Mouse (Mus musculus): ENCODE data around the gene Rbfox1. TPM values are rescaled to one million over a fixed set of nuclear protein-coding genes. Genes with fewer than 3 reads are reported as not detected.

Rbfox1 gene
- total RNA-seq, 2 experiments from 2014 or later, result 323 to 338 TPM

DNA sequence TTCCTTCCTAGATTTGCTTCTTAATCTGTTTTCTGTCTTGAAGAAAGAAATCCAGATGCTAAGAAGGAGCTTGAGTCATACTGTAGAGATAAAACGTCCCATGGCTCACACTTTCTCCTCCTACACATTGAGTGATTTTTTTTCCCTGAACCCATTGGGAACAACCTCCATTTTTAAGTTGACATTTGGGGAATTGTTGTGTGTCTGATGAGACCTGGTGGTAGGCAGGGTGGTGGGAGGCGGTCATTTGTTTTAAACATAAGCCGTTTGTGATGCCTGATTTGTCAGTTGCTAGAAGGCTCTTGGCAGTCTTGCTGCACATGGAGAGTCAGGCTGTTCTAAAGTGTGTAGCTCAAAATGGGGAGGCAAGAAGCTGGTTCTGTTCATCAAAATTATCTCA is 76.6 kb downstream of the Rbfox1 start:
- intact Hi-C loops (cut with DNase I), result no loop called here
- DNase-seq (ENCODE audit: low spot score in 2 of 2), result peak; percentile 49 to 54

- intact Hi-C loops (cut with DNase I), result no loop called here
- DNase-seq (ENCODE audit: low spot score in 2 of 2), result no peak
Observed at GRCm38 (mm10) chr16:5974172-5974571, 89.0 kb downstream of the Rbfox1 start.

DNA sequence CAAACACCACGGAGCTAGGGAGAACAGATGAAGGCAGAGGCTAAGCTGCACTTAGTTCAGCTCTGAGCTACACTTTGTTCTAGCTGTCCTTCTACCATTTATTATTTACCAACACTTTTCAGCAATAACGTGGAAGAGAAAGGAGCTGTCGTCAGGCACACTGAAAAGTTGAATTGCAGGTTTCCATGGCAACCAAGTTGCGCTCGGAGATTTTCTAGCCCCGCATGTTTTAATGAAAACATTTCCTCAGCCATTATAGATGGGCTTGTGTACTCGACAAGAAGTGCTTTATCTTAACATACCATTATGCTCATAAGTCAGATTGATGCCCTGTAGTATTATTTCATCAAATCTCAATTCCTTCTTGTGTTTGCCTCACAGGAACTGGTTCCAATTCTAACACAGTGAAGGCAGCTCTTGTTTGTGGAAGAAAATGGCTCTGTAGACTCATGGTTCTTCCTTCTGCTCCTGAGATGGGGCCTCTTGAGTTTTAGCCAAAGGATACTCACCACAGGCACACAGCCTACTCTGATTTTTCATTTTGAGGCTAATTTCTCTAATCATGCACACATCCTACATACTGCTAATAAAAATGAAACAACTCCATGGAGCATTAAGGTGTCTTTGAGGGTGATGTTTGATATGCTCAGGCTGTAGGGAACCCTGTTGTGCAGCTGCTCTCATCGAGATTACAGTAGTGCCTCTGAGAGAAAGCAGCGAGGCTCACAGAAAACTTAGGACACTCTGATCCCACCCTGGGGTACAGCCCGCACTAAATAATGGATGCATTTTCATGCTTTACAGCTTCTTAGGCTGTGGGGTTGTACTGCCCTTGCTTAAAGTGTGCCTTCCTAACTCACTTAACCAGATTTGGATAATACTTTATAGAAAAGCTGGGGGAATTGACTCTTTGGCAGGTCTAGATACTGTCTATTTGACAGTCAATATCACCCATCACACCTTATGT is 107.2 kb downstream of the Rbfox1 start:
- intact Hi-C loops (cut with DNase I), result no loop called here

DNA sequence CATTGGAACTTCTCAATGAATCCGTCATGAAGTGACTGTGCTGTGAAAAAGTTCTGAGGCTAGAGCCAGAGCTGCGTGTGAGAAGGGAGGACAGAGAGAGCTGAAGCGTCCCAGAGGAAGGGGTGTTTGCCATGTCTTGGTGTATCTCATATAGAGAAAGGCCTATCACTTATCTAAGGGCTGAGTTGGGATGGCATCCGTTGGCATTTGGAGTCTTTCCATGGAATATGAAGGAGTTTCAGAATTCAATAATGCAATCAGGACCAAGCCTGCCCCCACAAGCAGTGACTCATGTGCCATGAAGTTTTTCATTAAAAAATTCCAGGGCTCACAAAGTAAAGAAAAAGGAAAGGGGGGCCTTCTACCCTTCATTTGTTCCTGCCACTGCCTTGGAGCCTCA is 112.0 kb downstream of the Rbfox1 start:
- intact Hi-C loops (cut with DNase I), result no loop called here

More for the DNA sequence above, 107.2 kb downstream of the Rbfox1 start:
- DNase-seq (ENCODE audit: low spot score in 2 of 2), result peak in 1 of 2 experiments; percentile 25

DNA sequence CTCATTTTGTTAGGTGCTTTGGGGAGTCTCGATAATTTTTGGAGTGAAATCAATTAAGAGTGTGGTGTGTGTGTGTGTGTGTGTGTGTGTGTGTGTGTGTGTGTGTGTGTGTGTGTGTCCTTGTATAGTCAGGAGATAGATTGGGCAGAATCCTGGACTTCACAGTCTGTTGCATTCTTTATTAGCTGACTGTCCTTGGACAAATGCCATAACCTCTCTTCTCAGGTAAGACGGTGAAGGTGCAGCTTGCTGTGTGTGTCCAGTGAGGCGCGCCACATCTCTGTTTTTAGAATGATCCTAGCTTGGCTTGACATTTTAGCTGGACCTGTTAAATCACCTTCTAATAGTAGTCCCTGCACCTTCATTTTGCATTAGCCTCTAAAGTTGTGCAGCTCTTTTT is 112.5 kb downstream of the Rbfox1 start:
- intact Hi-C loops (cut with DNase I), result no loop called here
- DNase-seq (ENCODE audit: low spot score in 2 of 2), result no peak

More for the DNA sequence above, 112.0 kb downstream of the Rbfox1 start:
- no peak for DNase-seq (ENCODE audit: low spot score in 2 of 2)

DNA sequence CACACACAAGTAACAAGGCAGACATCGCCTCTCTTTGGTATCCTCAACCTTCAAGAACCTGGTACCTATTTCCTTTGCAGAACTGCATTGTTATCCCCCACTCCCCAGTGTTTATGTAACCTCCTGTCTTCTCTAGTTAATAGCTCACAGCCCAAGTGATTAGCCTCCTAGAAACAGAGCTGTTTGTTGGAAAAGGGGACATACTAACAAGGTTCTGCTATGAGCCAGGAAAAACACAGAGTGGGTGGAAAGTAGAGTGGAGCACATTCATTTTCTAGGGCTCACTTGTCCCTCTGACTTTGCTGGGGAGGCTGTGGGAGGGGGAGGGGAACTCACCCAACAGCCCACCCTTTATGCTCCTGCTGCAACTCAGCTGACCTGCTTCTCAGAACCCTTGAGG is 114.9 kb downstream of the Rbfox1 start:
- no peak for DNase-seq (ENCODE audit: low spot score in 2 of 2)
- intact Hi-C loops (cut with DNase I), result no loop called here

DNA sequence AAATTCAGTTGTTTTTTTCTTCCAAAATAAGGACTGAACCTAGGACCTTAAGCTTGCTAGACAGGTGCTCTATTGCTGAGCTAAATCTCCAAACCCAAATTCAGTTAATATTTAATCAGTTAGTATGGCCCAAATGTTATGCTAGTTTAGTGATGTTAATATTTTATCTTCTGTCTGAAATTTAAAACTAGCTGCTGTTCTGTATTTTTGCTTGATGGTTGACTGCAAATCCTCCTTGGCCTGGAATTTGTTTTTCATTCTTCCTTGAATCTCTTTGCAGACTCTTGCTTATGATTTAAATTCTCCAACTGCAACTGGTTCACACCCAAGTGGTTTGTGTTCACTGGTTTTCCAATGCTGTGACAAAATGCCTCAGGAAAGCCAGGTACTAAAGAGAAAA is 121.8 kb downstream of the Rbfox1 start:
- intact Hi-C loops (cut with DNase I), result no loop called here

GRCm38 (mm10) chr16:6012853-6013252 is 127.7 kb downstream of the Rbfox1 start:
- no peak for DNase-seq (ENCODE audit: low spot score in 2 of 2)
- intact Hi-C loops (cut with DNase I), result no loop called here

More for the DNA sequence above, 121.8 kb downstream of the Rbfox1 start:
- no peak for DNase-seq (ENCODE audit: low spot score in 2 of 2)

DNA sequence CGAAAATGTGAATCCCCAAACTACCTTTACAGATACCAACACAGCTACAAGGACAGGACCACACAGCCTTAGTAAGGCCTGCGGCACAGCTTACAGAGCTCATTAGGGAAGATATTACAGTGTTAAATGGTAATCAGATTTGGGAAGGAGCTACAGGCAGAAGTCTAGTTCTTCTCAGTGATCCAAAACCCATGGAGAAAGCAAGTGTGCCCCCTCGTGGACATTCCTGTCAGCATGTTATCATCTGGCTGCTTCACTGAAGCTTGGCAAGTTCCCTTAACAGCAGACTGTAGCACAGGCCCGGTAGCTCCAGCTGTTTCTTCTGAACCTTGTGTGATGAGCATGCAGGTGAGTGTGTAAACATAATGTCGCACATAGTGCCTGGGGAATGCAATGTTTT is 133.5 kb downstream of the Rbfox1 start:
- DNase-seq (ENCODE audit: low spot score in 2 of 2), result peak; percentile 86 to 90
- intact Hi-C loops (cut with DNase I), result loop anchor here (2.0 to 5.0 kb wide), 3 partner anchors 121 to 546 kb away; no protein-coding TSS in a partner anchor

DNA sequence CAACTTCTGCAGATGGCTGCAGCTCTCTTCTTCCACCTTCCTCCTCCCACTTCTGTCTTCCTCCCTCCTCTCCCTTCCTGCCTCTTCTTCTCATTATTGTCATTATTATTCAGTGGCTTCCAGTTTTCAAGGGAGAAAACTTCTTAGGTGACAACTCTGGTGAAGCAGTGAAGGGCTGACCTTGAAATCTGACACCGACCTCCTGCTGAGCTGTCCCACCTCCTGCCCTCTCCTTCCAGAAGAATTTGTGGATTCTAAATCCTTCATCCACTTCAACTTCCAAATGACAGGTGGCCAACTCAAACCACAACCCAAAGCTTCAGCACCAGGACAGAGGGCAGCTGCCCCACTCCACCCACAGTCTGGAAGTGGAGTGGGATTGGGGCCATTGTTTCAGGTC is 134.2 kb downstream of the Rbfox1 start:
- no peak for DNase-seq (ENCODE audit: low spot score in 2 of 2)
- intact Hi-C loops (cut with DNase I), result loop anchor here (2.0 to 5.0 kb wide), 3 partner anchors 122 to 547 kb away; no protein-coding TSS in a partner anchor

GRCm38 (mm10) chr16:6031280-6031679 is 146.1 kb downstream of the Rbfox1 start:
- intact Hi-C loops (cut with DNase I), result loop anchor here (10.0 kb wide), 1 partner anchor 324 kb away; no protein-coding TSS in a partner anchor
- no peak for DNase-seq (ENCODE audit: low spot score in 2 of 2)

DNA sequence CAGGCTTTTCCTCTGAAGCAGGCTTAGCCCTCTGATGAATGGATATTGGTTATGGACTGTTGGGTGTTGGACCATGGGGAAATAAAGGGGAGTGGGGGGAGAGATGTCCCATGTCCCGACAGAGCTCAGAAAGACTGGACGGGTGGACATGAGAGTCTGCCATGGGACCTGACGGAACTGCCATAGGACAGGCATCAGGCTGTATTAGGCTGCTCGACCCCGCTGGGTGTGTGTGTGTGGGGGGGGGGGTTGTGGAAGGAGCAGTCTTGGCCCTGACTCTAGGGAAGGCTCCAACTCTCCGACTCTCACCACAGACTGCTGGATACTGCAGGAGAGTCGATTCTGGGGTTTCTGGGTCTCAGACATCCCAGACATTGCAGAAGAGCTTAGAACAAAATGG is 147.4 kb downstream of the Rbfox1 start:
- no peak for DNase-seq (ENCODE audit: low spot score in 2 of 2)
- intact Hi-C loops (cut with DNase I), result loop anchor here (10.0 kb wide), 1 partner anchor 322 kb away; no protein-coding TSS in a partner anchor

GRCm38 (mm10) chr16:6034876-6035275 is 149.7 kb downstream of the Rbfox1 start:
- intact Hi-C loops (cut with DNase I), result loop anchor here (10.0 kb wide), 1 partner anchor 320 kb away; no protein-coding TSS in a partner anchor
- DNase-seq (ENCODE audit: low spot score in 2 of 2), result no peak

DNA sequence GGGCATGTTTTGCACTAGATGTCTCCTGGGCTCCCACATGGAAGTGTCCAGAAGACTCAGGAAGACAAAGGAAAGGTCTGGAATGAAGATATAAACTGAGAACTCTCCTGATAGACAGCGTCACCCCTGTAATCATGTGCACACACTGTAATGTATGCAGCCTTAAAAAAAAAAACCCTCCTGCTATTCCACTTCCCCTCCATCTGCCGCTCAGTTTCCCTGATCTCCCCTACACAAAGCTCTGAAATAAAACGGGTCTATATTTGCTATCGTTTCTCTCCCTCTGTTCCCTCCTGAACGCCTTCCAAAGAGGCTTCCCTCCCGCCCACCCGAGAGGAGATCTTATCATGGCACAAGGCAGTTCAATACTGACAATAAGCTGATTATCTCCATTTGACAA is 151.9 kb downstream of the Rbfox1 start:
- intact Hi-C loops (cut with DNase I), result loop anchor here (10.0 kb wide), 1 partner anchor 318 kb away; no protein-coding TSS in a partner anchor
- peak; percentile 21 to 33 for DNase-seq (ENCODE audit: low spot score in 2 of 2)

DNA sequence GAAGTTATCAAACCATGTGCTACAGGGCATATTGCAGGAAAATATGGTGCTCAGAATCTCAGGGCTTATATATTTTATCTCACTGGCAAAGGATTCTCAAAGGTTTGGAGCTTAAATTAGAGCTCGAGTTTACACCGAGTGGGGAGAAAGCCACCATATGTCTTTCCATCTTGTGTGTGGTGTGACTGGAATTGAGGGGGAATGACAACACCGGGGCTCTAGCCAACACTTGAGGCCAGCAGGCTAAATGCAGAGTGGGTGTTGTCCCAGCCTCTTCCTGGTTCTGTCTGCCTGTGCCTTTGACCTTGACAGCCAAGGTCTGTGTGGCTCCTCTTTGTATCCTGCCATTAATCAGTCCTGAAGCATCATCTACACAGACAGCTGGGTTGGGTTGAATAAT is 157.6 kb downstream of the Rbfox1 start:
- intact Hi-C loops (cut with DNase I), result no loop called here
- DNase-seq (ENCODE audit: low spot score in 2 of 2), result peak; percentile 45 to 53

DNA sequence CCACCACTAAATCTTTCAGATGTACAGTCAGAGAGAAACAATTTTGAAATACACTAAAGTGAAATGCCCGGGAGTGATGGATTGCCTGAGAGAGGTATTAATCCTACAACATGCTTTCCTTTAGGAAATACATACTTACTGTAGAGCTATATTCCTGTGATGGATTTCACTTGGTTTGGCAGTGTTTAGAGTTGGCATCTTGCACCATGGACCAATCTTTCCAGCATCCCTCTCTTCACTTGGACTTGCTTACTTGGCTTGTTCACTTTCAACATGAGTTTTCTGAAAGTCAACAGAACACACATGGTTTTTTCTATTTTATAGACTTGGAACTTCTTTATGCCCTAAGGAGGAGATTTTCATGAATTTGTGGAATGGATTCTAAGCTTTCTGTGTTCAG is 163.4 kb downstream of the Rbfox1 start:
- intact Hi-C loops (cut with DNase I), result no loop called here

GRCm38 (mm10) chr16:6062495-6062894 is 177.3 kb downstream of the Rbfox1 start:
- intact Hi-C loops (cut with DNase I), result no loop called here

More for the DNA sequence above, 163.4 kb downstream of the Rbfox1 start:
- DNase-seq (ENCODE audit: low spot score in 2 of 2), result no peak

GRCm38 (mm10) chr16:6065481-6065880 is 180.3 kb downstream of the Rbfox1 start:
- intact Hi-C loops (cut with DNase I), result no loop called here
- no peak for DNase-seq (ENCODE audit: low spot score in 2 of 2)

More at GRCm38 (mm10) chr16:6062495-6062894, 177.3 kb downstream of the Rbfox1 start:
- no peak for DNase-seq (ENCODE audit: low spot score in 2 of 2)

DNA sequence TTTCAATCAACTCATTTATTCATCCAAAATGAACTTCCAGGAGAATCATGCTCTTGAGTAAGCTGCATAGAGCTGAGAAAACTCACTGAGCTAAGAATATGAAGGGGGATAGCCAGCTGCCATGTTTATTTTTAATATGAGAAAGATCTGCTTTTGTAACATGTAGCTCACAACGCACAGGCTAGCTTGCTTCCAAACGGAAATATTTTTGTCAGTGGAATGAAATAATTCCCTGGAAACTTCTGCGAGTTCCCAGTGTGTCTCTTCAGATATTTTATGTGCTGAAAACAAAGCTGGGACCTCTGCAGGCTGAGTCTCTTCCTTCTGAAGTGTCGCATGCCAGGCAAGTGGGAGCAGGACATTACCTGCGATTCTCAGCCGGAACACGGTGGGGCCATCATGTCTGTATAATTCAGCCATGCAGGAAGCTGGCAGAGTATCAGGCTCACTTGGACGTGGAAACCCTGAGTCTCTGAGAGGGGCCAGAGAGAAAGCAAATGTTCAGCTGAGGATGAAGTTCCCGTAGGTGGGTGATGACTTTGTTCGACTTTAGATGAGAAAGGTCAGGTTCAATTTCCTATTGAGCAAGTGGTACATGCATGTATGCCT is 190.4 kb downstream of the Rbfox1 start:
- DNase-seq (ENCODE audit: low spot score in 2 of 2), result peak; percentile 14 to 18
- intact Hi-C loops (cut with DNase I), result no loop called here

- intact Hi-C loops (cut with DNase I), result no loop called here
- DNase-seq (ENCODE audit: low spot score in 2 of 2), result no peak
Observed at GRCm38 (mm10) chr16:6079017-6079416, 193.9 kb downstream of the Rbfox1 start.

Data from left cerebral cortex, postnatal 36 days (tissue).